Mouse (Mus musculus): ENCODE data around the gene Klc4.

Klc4 gene

GRCm38 (mm10) chr17:46619683-46620357 is 26.0 kb downstream of the Klc4 start:
- no peak for DNase-seq (ENCODE audit: low spot score)

GRCm38 (mm10) chr17:46618769-46619682 is 26.8 kb downstream of the Klc4 start:
- DNase-seq (ENCODE audit: low spot score): no peak

GRCm38 (mm10) chr17:46618394-46618768 is 27.4 kb downstream of the Klc4 start:
- no peak for DNase-seq (ENCODE audit: low spot score)

- no peak for DNase-seq (ENCODE audit: low spot score)
Observed at GRCm38 (mm10) chr17:46617799-46618198, 28.0 kb downstream of the Klc4 start.

- no peak for DNase-seq (ENCODE audit: low spot score)
Observed at GRCm38 (mm10) chr17:46613229-46613628, 32.6 kb downstream of the Klc4 start.

GRCm38 (mm10) chr17:46612820-46613219 is 33.0 kb downstream of the Klc4 start:
- DNase-seq (ENCODE audit: low spot score): no peak

- no peak for DNase-seq (ENCODE audit: low spot score)
Observed at GRCm38 (mm10) chr17:46612189-46612588, 33.6 kb downstream of the Klc4 start.

- DNase-seq (ENCODE audit: low spot score): no peak
Observed at GRCm38 (mm10) chr17:46611316-46611715, 34.5 kb downstream of the Klc4 start.

GRCm38 (mm10) chr17:46609721-46610514 is 35.9 kb downstream of the Klc4 start:
- DNase-seq (ENCODE audit: low spot score): no peak

GRCm38 (mm10) chr17:46605987-46606386 is 39.8 kb downstream of the Klc4 start:
- no peak for DNase-seq (ENCODE audit: low spot score)

- no peak for DNase-seq (ENCODE audit: low spot score)
Observed at GRCm38 (mm10) chr17:46605126-46605525, 40.7 kb downstream of the Klc4 start.

- DNase-seq (ENCODE audit: low spot score): no peak
Observed at GRCm38 (mm10) chr17:46603229-46603628, 42.6 kb downstream of the Klc4 start.

GRCm38 (mm10) chr17:46602212-46602611 is 43.6 kb downstream of the Klc4 start:
- DNase-seq (ENCODE audit: low spot score): no peak

GRCm38 (mm10) chr17:46600569-46600968 is 45.3 kb downstream of the Klc4 start:
- no peak for DNase-seq (ENCODE audit: low spot score)

- no peak for DNase-seq (ENCODE audit: low spot score)
Observed at GRCm38 (mm10) chr17:46598963-46599362, 46.9 kb downstream of the Klc4 start.

GRCm38 (mm10) chr17:46597956-46598355 is 47.9 kb downstream of the Klc4 start:
- no peak for DNase-seq (ENCODE audit: low spot score)

GRCm38 (mm10) chr17:46595336-46595735 is 50.5 kb downstream of the Klc4 start:
- no peak for DNase-seq (ENCODE audit: low spot score)

- no peak for DNase-seq (ENCODE audit: low spot score)
Observed at GRCm38 (mm10) chr17:46594606-46595005, 51.2 kb downstream of the Klc4 start.

GRCm38 (mm10) chr17:46593124-46593523 is 52.7 kb downstream of the Klc4 start:
- no peak for DNase-seq (ENCODE audit: low spot score)

- DNase-seq (ENCODE audit: low spot score): no peak
Observed at GRCm38 (mm10) chr17:46591406-46591805, 54.4 kb downstream of the Klc4 start.

- DNase-seq (ENCODE audit: low spot score): no peak
Observed at GRCm38 (mm10) chr17:46590439-46590838, 55.4 kb downstream of the Klc4 start.

GRCm38 (mm10) chr17:46589635-46590314 is 56.0 kb downstream of the Klc4 start:
- no peak for DNase-seq (ENCODE audit: low spot score)

Measured in left cerebral cortex, adult 11 months (tissue).